Mouse (Mus musculus) stomach, postnatal 0 days (tissue): ENCODE results near the gene Rasgrp2.

Source experiments
- CTCF ChIP-seq: IDR thresholded peaks from 2 replicates; pipeline ENCODE4 v1.5.1; 2016; ENCODE audit warnings: antibody characterized with exemption, low read depth, mild to moderate bottlenecking, moderate library complexity
- EP300 ChIP-seq: optimal IDR thresholded peaks from 2 replicates; pipeline ENCODE3; 2016; ENCODE audit warnings: antibody characterized with exemption

DNA sequence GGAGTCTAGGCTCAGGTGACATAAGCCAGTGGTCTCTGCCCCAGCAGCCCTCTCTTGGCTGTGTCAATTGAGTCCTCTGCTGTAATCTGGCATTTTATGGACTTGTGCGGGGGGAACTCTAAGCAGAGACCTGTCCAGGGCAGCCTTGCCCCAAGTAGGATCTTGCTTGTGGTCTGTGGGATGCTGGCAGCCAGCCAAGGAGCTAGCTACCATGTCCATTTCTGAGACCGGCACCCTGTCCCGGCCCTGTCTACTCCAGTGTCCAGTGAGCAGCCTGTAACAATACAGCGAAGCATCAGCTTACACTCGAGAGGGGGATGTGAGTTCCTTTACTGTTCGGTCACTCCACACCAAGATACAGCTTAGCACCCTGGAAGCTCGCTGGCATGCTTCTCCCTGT lies 45.1 kb upstream of the Rasgrp2 start:
- TF ChIP-seq CTCF (no peak), EP300 (no peak)
